In genomic region chr11:72147910-72148309, GRCm38 (mm10) we compare ENCODE assay signal across 18 mouse cellular contexts. TPM values are rescaled to one million over a fixed set of nuclear protein-coding genes. Genes with fewer than 3 reads are reported as not detected.
DNase-seq lines count a peak whose midpoint lies in the region; ATAC-seq lines count a peak whose summit lies in the region.
"Had no signal": no experiment of that assay in that cellular context is flagged by ENCODE, and none has a peak within 500 bp of the region (broad histone marks: within the 10 kb centered on the region; RNA-seq: fewer than 3 reads in every experiment).

No protein-coding gene starts in this region.

- peak; percentile 70; the same call in 1 of the 2 replicates for ATAC-seq in forebrain, embryonic 12.5 days (ENCODE audit: low FRiP score)
- peak; percentile 60; the same call in 1 of the 2 replicates for ATAC-seq in hindbrain, embryonic 13.5 days (ENCODE audit: low FRiP score)
- peak; percentile 27; the same call in 1 of the 2 replicates for ATAC-seq in midbrain, embryonic 14.5 days (ENCODE audit: low FRiP score, low TSS enrichment)
- ATAC-seq: Patski had no signal

- H3K4me1 ChIP-seq in forebrain, embryonic 12.5 days: peaks cover 34% of the 10 kb centered on the region
- peaks cover 25% of the 10 kb centered on the region for H3K4me1 ChIP-seq in hindbrain, embryonic 13.5 days (replicated peaks)
- peaks cover 18% of the 10 kb centered on the region for H3K4me1 ChIP-seq in midbrain, embryonic 14.5 days (ENCODE audit: control insufficient read depth, insufficient read depth, low read length)
- H3K4me1 ChIP-seq: heart, embryonic 15.5 days; liver, embryonic 15.5 days had no signal

- no peak overlapping the region for H3K4me2 ChIP-seq in forebrain, embryonic 12.5 days
- no peak overlapping the region for H3K4me2 ChIP-seq in hindbrain, embryonic 13.5 days
- no peak overlapping the region for H3K4me2 ChIP-seq in midbrain, embryonic 14.5 days (ENCODE audit: low read length)
- H3K4me2 ChIP-seq: heart, embryonic 15.5 days; limb, embryonic 12.5 days; liver, embryonic 15.5 days had no signal

- H3K27ac ChIP-seq in forebrain, embryonic 12.5 days: peak overlapping the region; percentile 25; the same call in 1 of the 2 replicates
- peak overlapping the region; percentile 66; the same call in 1 of the 2 replicates for H3K27ac ChIP-seq in hindbrain, embryonic 13.5 days
- H3K27ac ChIP-seq in midbrain, embryonic 14.5 days (replicated peaks; ENCODE audit: low read depth, low read length): peak overlapping the region; percentile 49
- H3K27ac ChIP-seq: heart, embryonic 15.5 days; limb, embryonic 12.5 days; liver, embryonic 15.5 days had no signal

- 14% methylated on average over 3 of the region's 3 CpGs for WGBS in forebrain, embryonic 12.5 days
- 15% methylated on average over 3 of the region's 3 CpGs for WGBS in hindbrain, embryonic 13.5 days
- 8% methylated on average over 3 of the region's 3 CpGs for WGBS in midbrain, embryonic 14.5 days

- H3K9ac ChIP-seq in forebrain, embryonic 12.5 days: no peak overlapping the region
- no peak overlapping the region for H3K9ac ChIP-seq in hindbrain, embryonic 13.5 days
- no peak overlapping the region for H3K9ac ChIP-seq in midbrain, embryonic 14.5 days (replicated peaks; ENCODE audit: low read length)
- H3K9ac ChIP-seq: heart, embryonic 15.5 days; limb, embryonic 12.5 days; liver, embryonic 15.5 days had no signal

- H3K27me3 ChIP-seq in forebrain, embryonic 12.5 days: peaks cover 25% of the 10 kb centered on the region
- no peaks in the 10 kb centered on the region for H3K27me3 ChIP-seq in hindbrain, embryonic 13.5 days
- H3K27me3 ChIP-seq in midbrain, embryonic 14.5 days (ENCODE audit: control insufficient read depth, insufficient read depth, low read length): peaks cover 7% of the 10 kb centered on the region; the same call in 1 of the 2 replicates
- H3K27me3 ChIP-seq: liver, embryonic 15.5 days; Patski had no signal

- peak; percentile 57 to 60 for DNase-seq in cerebellum, postnatal 10 days
- DNase-seq in cerebellum, adult 9-11 months: no peak
- DNase-seq in midbrain, embryonic 14.5 days: peak; percentile 57
- no peak for DNase-seq in spleen, postnatal 14 days (ENCODE audit: low spot score in 2 of 2)
- DNase-seq in T-cell, adult 2 months (ENCODE audit: low spot score): no peak
- no peak for DNase-seq in layer of hippocampus, postnatal 36 days
- DNase-seq: cerebellum, adult 11 months; lung, postnatal 10 days; thymus, postnatal 36 days had no signal

- H3K36me3 ChIP-seq in forebrain, embryonic 12.5 days (replicated peaks): peaks cover 3% of the 10 kb centered on the region; the same call in 1 of the 2 replicates
- peaks cover 7% of the 10 kb centered on the region for H3K36me3 ChIP-seq in hindbrain, embryonic 13.5 days
- peaks cover 5% of the 10 kb centered on the region; the same call in 1 of the 2 replicates for H3K36me3 ChIP-seq in midbrain, embryonic 14.5 days (ENCODE audit: control insufficient read depth, insufficient read depth, low read length)
- H3K36me3 ChIP-seq: heart, embryonic 15.5 days; liver, embryonic 15.5 days had no signal

- H3K4me3 ChIP-seq in forebrain, embryonic 12.5 days (replicated peaks): no peak overlapping the region
- H3K4me3 ChIP-seq in hindbrain, embryonic 13.5 days: no peak overlapping the region
- no peak overlapping the region for H3K4me3 ChIP-seq in midbrain, embryonic 14.5 days (replicated peaks; ENCODE audit: low read depth, low read length)
- H3K4me3 ChIP-seq: heart, embryonic 15.5 days; limb, embryonic 12.5 days; liver, embryonic 15.5 days had no signal

- no peaks in the 10 kb centered on the region for H3K9me3 ChIP-seq in forebrain, embryonic 12.5 days
- H3K9me3 ChIP-seq in hindbrain, embryonic 13.5 days: no peaks in the 10 kb centered on the region
- no peaks in the 10 kb centered on the region for H3K9me3 ChIP-seq in midbrain, embryonic 14.5 days (ENCODE audit: control insufficient read depth, low read length)
- H3K9me3 ChIP-seq: heart, embryonic 15.5 days; limb, embryonic 12.5 days; liver, embryonic 15.5 days had no signal

RNA-seq across cellular contexts. Expression of gene Pitpnm3, which starts 12.3 kb away (rescaled TPM):
- 0.41 and 0.58 TPM in 2 replicates for polyA plus RNA-seq in forebrain, embryonic 12.5 days (2016; fragmentation: Nextera tagmentation; extraction: Ambion mirVana)
- polyA plus RNA-seq in hindbrain, embryonic 13.5 days (2015; fragmentation: Nextera tagmentation; extraction: Ambion mirVana): 1.9 and 2.0 TPM in 2 replicates
- polyA plus RNA-seq in midbrain, embryonic 14.5 days (2014; fragmentation: Nextera tagmentation; extraction: Ambion mirVana): 4.0 and 5.0 TPM in 2 replicates
- 10 to 100 TPM; 26.0 to 27.9 TPM for total RNA-seq in layer of hippocampus, postnatal 36 days (2021)
- total RNA-seq: granulocyte monocyte progenitor cell, adult 5-6 weeks; megakaryocyte-erythroid progenitor cell, adult 5-6 weeks had no signal
- polyA plus RNA-seq: liver, embryonic 15.5 days had no signal

RNA-seq across cellular contexts. Expression of gene Gm43951, which starts 58.7 kb away (rescaled TPM):
- polyA plus RNA-seq in forebrain, embryonic 12.5 days (2016; fragmentation: Nextera tagmentation; extraction: Ambion mirVana): 0.73 and 0.83 TPM in 2 replicates
- polyA plus RNA-seq in hindbrain, embryonic 13.5 days (2015; fragmentation: Nextera tagmentation; extraction: Ambion mirVana): 1.3 and 1.5 TPM in 2 replicates
- polyA plus RNA-seq in midbrain, embryonic 14.5 days (2014; fragmentation: Nextera tagmentation; extraction: Ambion mirVana): 0.12 and 0.19 TPM in 2 replicates
- total RNA-seq in layer of hippocampus, postnatal 36 days (2021): 10 to 100 TPM; 11.7 to 12.4 TPM
- total RNA-seq: megakaryocyte-erythroid progenitor cell, adult 5-6 weeks had no signal
- polyA plus RNA-seq: kidney, embryonic 14.5 days; liver, embryonic 15.5 days had no signal

RNA-seq across cellular contexts. Expression of gene 4933427D14Rik, which starts 59.3 kb away (rescaled TPM):
- 20.8 and 25.7 TPM in 2 replicates for polyA plus RNA-seq in forebrain, embryonic 12.5 days (2016; fragmentation: Nextera tagmentation; extraction: Ambion mirVana)
- polyA plus RNA-seq in hindbrain, embryonic 13.5 days (2015; fragmentation: Nextera tagmentation; extraction: Ambion mirVana): 26.3 and 28.4 TPM in 2 replicates
- 16.9 and 22.2 TPM in 2 replicates for polyA plus RNA-seq in midbrain, embryonic 14.5 days (2014; fragmentation: Nextera tagmentation; extraction: Ambion mirVana)
- total RNA-seq in layer of hippocampus, postnatal 36 days (2021): 10 to 100 TPM; 25.5 to 30.7 TPM

RNA-seq across cellular contexts. Expression of gene Txndc17, which starts 59.4 kb away (rescaled TPM):
- 139 and 143 TPM in 2 replicates for polyA plus RNA-seq in forebrain, embryonic 12.5 days (2016; fragmentation: Nextera tagmentation; extraction: Ambion mirVana)
- 160 and 166 TPM in 2 replicates for polyA plus RNA-seq in hindbrain, embryonic 13.5 days (2015; fragmentation: Nextera tagmentation; extraction: Ambion mirVana)
- 137 and 150 TPM in 2 replicates for polyA plus RNA-seq in midbrain, embryonic 14.5 days (2014; fragmentation: Nextera tagmentation; extraction: Ambion mirVana)
- 10 to 100 TPM; 33.0 to 36.4 TPM for total RNA-seq in layer of hippocampus, postnatal 36 days (2021)

Comparison
In these comparisons a context has a peak if more than half of its experiments do, and no peak if none do; other contexts are left out.
1. DNase-seq: peak in cerebellum, postnatal 10 days (2 of 2) and midbrain, embryonic 14.5 days (single experiment); none in cerebellum, adult 9-11 months (single experiment), spleen, postnatal 14 days (0 of 2), T-cell, adult 2 months (single experiment) and layer of hippocampus, postnatal 36 days (0 of 2).
2. Peak in every context shown above with its lines, with median percentiles within 50 percentile points of each other: ATAC-seq and H3K27ac ChIP-seq.